Mouse (Mus musculus): ENCODE measurements around the gene Tmem201. TPM values are rescaled to one million over a fixed set of nuclear protein-coding genes. Genes with fewer than 3 reads are reported as not detected.

Gene Tmem201
- polyA plus RNA-seq, 1 experiment from 2014 or later = 38.7 TPM

- no peak overlapping the region for H3K4me3 ChIP-seq
These were observed 52.8 kb downstream of the Tmem201 start for GRCm38 (mm10) chr4:149684841-149685623.

GRCm38 (mm10) chr4:149683875-149684274 is 54.0 kb downstream of the Tmem201 start:
- Histone ChIP-seq H3K27ac (replicated peaks) (no peak overlapping the region), H3K4me3 (no peak overlapping the region), H3K4me1 (no peaks in the 10 kb centered on the region), H3K36me3 (no peaks in the 10 kb centered on the region), H3K27me3 (ENCODE audit: low read depth, poor library complexity, severe bottlenecking) (peaks cover 8% of the 10 kb centered on the region; the same call in 1 of the 2 replicates), H3K9me3 (replicated peaks) (no peaks in the 10 kb centered on the region)
- 25% methylated on average over 7 of the region's 7 CpGs for WGBS
- DNase-seq (ENCODE audit: low spot score) = no peak

More at GRCm38 (mm10) chr4:149684841-149685623, 52.8 kb downstream of the Tmem201 start:
- no peak for DNase-seq (ENCODE audit: low spot score)
- WGBS = 84% methylated on average over 11 of the region's 11 CpGs
- Histone ChIP-seq H3K27ac (replicated peaks) (no peak overlapping the region), H3K9me3 (replicated peaks) (no peaks in the 10 kb centered on the region), H3K27me3 (ENCODE audit: low read depth, poor library complexity, severe bottlenecking) (peaks cover 8% of the 10 kb centered on the region; the same call in 1 of the 2 replicates), H3K36me3 (no peaks in the 10 kb centered on the region), H3K4me1 (no peaks in the 10 kb centered on the region)

GRCm38 (mm10) chr4:149679056-149679770 is 58.6 kb downstream of the Tmem201 start:
- Histone ChIP-seq H3K27me3 (ENCODE audit: low read depth, poor library complexity, severe bottlenecking) (peaks cover 29% of the 10 kb centered on the region), H3K4me3 (no peak overlapping the region), H3K4me1 (peaks cover 18% of the 10 kb centered on the region), H3K36me3 (no peaks in the 10 kb centered on the region), H3K9me3 (replicated peaks) (no peaks in the 10 kb centered on the region), H3K27ac (replicated peaks) (no peak overlapping the region)
- WGBS = 80% methylated on average over 11 of the region's 11 CpGs
- DNase-seq (ENCODE audit: low spot score) = no peak

GRCm38 (mm10) chr4:149678006-149678405 is 59.8 kb downstream of the Tmem201 start:
- H3K27me3 ChIP-seq (ENCODE audit: low read depth, poor library complexity, severe bottlenecking) = peaks cover 38% of the 10 kb centered on the region
- no peak for DNase-seq (ENCODE audit: low spot score)
- no peak overlapping the region for H3K27ac ChIP-seq (replicated peaks)
- peaks cover 18% of the 10 kb centered on the region for H3K4me1 ChIP-seq
- WGBS = 71% methylated on average over 1 of the region's 1 CpGs
- no peak overlapping the region for H3K4me3 ChIP-seq
- no peaks in the 10 kb centered on the region for H3K9me3 ChIP-seq (replicated peaks)
- H3K36me3 ChIP-seq = no peaks in the 10 kb centered on the region

GRCm38 (mm10) chr4:149675378-149676261 is 62.2 kb downstream of the Tmem201 start:
- peak; percentile 85 for DNase-seq (ENCODE audit: low spot score)
- 2% methylated on average over 60 of the region's 60 CpGs for WGBS
- Histone ChIP-seq H3K4me1 (peaks cover 18% of the 10 kb centered on the region), H3K36me3 (peaks cover 6% of the 10 kb centered on the region; the same call in 1 of the 2 replicates), H3K27ac (replicated peaks) (peak overlapping the region; percentile 80), H3K9me3 (replicated peaks) (no peaks in the 10 kb centered on the region), H3K27me3 (ENCODE audit: low read depth, poor library complexity, severe bottlenecking) (peaks cover 38% of the 10 kb centered on the region), H3K4me3 (peak overlapping the region; percentile 74)

GRCm38 (mm10) chr4:149674814-149675377 is 62.9 kb downstream of the Tmem201 start:
- 10% methylated on average over 8 of the region's 8 CpGs for WGBS
- peak overlapping the region; percentile 80 for H3K27ac ChIP-seq (replicated peaks)
- DNase-seq (ENCODE audit: low spot score) = peak; percentile 31
- peaks cover 38% of the 10 kb centered on the region for H3K27me3 ChIP-seq (ENCODE audit: low read depth, poor library complexity, severe bottlenecking)
- H3K9me3 ChIP-seq (replicated peaks) = no peaks in the 10 kb centered on the region
- peak overlapping the region; percentile 74 for H3K4me3 ChIP-seq
- H3K36me3 ChIP-seq = peaks cover 6% of the 10 kb centered on the region; the same call in 1 of the 2 replicates
- peaks cover 18% of the 10 kb centered on the region for H3K4me1 ChIP-seq

GRCm38 (mm10) chr4:149672747-149673146 is 65.1 kb downstream of the Tmem201 start:
- Histone ChIP-seq H3K4me1 (peaks cover 18% of the 10 kb centered on the region), H3K27me3 (ENCODE audit: low read depth, poor library complexity, severe bottlenecking) (peaks cover 38% of the 10 kb centered on the region), H3K27ac (replicated peaks) (no peak overlapping the region), H3K4me3 (no peak overlapping the region), H3K36me3 (peaks cover 6% of the 10 kb centered on the region; the same call in 1 of the 2 replicates), H3K9me3 (replicated peaks) (no peaks in the 10 kb centered on the region)
- 93% methylated on average over 5 of the region's 5 CpGs for WGBS
- no peak for DNase-seq (ENCODE audit: low spot score)

GRCm38 (mm10) chr4:149671175-149671574 is 66.7 kb downstream of the Tmem201 start:
- peaks cover 14% of the 10 kb centered on the region for H3K4me1 ChIP-seq
- no peaks in the 10 kb centered on the region for H3K9me3 ChIP-seq (replicated peaks)
- H3K4me3 ChIP-seq = no peak overlapping the region
- H3K27ac ChIP-seq (replicated peaks) = no peak overlapping the region
- WGBS = 96% methylated on average over 6 of the region's 6 CpGs
- DNase-seq (ENCODE audit: low spot score) = no peak
- H3K36me3 ChIP-seq = peaks cover 6% of the 10 kb centered on the region; the same call in 1 of the 2 replicates
- H3K27me3 ChIP-seq (ENCODE audit: low read depth, poor library complexity, severe bottlenecking) = peaks cover 28% of the 10 kb centered on the region

GRCm38 (mm10) chr4:149665692-149666090 is 72.2 kb downstream of the Tmem201 start:
- Histone ChIP-seq H3K4me3 (no peak overlapping the region), H3K4me1 (no peaks in the 10 kb centered on the region), H3K9me3 (replicated peaks) (no peaks in the 10 kb centered on the region), H3K27me3 (ENCODE audit: low read depth, poor library complexity, severe bottlenecking) (no peaks in the 10 kb centered on the region), H3K27ac (replicated peaks) (no peak overlapping the region), H3K36me3 (no peaks in the 10 kb centered on the region)
- DNase-seq (ENCODE audit: low spot score) = no peak
- 85% methylated on average over 6 of the region's 6 CpGs for WGBS

Other genes with a start within 250 kb of the Tmem201 start
- 54.8 and 56.6 TPM in 2 replicates for gene Ctnnbip1, start 219.8 kb downstream of the Tmem201 start, polyA plus RNA-seq (2016; fragmentation: Nextera tagmentation; extraction: Ambion mirVana)
- 17.5 and 29.8 TPM in 2 replicates for gene Clstn1, start 151.6 kb downstream of the Tmem201 start, polyA plus RNA-seq (2016; fragmentation: Nextera tagmentation; extraction: Ambion mirVana)
- gene Pik3cd, start 35.5 kb downstream of the Tmem201 start, polyA plus RNA-seq (2016; fragmentation: Nextera tagmentation; extraction: Ambion mirVana) = 7.9 and 11.2 TPM in 2 replicates
- gene Slc25a33, start 36.2 kb upstream of the Tmem201 start, polyA plus RNA-seq (2016; fragmentation: Nextera tagmentation; extraction: Ambion mirVana) = 16.3 and 18.0 TPM in 2 replicates
- gene Spsb1, start 217.0 kb upstream of the Tmem201 start, polyA plus RNA-seq (2016; fragmentation: Nextera tagmentation; extraction: Ambion mirVana) = 8.3 and 8.7 TPM in 2 replicates

Data from midbrain, embryonic 10.5 days (tissue).